Mouse (Mus musculus): ENCODE results near the gene Jhy.

Jhy gene

DNA sequence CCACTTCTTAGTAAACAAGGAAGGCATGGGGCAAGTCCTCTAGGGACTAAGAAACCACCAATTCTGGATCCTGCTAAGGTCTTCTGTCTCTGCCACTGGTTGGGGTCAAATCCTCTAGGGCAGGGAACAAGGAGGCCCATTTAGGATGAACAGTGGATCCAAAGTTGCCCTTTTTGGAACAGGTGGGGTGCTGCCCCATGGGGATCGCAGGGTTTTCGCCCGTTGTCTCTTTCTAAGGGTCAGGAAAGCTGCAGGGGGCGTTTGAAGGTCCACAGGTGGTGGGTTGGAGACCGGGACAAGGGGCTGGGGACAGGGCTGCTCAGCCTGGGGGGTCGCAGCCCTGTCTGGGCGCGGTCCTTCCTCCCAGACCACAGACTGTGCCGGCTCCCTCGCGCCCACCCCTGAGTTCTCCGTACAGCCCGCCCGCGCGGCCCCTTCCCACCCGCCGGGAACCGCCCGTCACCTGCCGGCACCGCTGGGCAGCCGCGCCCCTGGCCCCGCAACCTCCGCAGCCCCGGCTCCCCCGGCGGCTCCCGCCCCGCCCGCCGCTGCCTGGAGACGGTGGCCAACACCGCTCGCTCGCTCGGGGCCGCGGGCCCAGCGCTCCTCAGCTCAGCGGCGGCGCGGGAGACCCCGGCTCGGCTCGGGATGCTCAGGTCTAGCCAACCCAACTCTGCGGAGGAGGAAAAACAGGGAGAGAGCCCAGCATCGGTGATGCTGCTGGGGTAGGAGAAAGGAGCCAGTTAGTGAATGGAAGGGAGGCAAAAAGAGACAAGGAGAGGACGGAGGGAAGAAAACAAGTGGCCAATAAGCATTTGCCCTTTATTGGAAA lies at the start of gene Jhy:
Gene Jhy, minus strand, starts transcription at position 533 of the 832 bp plus-strand sequence.
- DNase-seq (ENCODE audit: low read depth, low spot score): no peak

DNA sequence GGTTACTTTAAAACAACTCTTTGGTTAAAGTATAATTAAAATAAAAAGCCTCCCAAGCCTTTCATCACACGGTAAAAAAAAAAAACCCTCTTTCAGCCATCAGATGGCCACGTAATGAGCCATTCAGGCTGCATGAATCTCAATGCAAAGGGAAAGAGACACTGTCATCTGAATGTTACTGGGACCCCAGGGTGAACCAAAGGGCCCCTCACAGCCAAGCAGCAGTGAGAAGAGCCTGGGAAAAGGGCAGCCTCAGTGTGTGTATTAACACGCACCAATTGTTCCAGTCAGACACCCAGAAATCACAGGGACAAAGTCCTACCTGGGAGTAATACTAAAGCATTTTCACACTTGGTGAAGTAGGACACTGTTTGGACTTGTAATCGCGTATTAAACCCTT lies 48.5 kb upstream of the Jhy start:
- no peak for DNase-seq (ENCODE audit: low read depth, low spot score)

DNA sequence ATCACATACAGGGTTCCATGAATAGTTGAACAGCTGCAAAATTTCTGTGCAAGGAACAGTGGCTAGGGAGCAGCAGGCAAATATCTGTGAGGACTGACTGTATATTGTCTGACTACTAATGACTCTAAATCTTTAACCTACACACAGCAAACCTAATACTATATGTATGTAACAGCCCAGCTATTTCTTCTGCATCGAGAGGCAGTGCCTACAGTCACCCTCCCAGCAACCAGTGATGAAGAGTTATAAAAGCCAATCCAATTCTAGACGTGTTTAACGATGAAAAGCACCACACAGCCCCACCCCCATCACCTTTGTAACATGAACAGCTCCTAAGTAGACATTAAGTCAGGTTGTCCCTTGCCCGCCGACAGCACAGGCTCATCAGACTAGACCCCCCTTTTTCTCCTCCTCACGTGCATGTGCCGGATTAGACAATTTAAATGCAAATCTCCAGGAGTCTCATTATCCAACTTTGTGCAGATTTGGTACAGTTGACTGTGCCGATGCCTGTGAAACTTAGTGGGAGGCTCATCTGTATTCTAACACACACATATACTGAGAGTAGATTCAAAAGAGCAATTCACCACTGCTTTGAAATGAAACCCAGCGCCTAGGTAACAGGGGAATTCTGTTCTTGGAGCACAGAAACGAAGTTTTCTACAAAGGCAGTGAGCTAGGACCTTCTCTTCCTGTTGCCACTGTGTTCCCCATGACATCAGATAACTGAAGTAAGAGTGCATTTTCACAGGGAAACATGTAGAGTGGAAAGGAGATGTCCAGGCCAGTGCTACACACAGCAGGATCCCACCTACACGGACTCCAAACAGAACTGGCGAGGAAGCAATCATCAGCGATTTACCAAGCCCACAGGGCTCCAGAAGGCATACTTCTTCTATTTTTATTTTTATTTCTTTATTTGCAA lies 47.9 kb upstream of the Jhy start:
- DNase-seq (ENCODE audit: low read depth, low spot score): peak; percentile 55

DNA sequence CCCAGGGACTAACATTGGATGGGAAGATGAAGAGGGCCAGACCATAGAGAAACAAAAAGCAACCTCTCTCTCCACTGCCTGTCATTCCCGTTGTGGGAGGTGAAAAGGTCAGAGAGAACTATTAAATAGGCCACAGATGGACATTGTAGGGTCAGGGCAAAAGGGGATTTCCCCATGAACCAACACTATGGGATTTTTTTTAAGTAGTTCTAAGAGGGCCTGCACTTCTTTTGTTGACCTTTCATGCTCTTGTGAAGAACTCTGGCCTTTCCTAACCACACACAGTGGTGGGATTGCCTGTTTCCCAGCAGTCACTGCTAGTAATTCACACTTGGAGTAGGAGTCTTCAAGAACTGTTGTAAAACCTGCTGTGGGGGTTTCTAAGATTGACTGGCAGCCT lies 43.9 kb upstream of the Jhy start:
- no peak for DNase-seq (ENCODE audit: low read depth, low spot score)

DNA sequence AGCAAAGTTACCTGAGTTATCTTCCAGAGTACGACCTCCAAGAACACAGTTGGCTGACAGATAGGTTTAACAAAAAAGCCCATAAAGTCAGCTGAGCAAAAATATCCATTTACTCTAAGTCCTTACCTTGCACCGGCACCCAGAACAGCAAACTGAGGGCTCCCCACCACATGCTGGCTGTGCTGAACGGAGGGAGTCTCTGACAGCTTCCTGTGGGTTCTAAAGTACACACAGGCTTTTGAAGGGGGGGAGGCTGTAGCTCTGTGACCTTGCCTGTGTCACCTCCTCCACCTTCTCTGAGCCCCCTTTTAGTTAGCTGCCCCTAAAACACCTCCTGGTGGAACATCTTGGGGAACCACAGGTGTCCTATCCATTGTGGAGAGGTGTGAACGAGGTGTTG lies 40.5 kb upstream of the Jhy start, which contains the start of gene Crtam:
Gene Crtam, minus strand, starts transcription at position 214 of the 400 bp plus-strand sequence.
- DNase-seq (ENCODE audit: low read depth, low spot score): no peak

DNA sequence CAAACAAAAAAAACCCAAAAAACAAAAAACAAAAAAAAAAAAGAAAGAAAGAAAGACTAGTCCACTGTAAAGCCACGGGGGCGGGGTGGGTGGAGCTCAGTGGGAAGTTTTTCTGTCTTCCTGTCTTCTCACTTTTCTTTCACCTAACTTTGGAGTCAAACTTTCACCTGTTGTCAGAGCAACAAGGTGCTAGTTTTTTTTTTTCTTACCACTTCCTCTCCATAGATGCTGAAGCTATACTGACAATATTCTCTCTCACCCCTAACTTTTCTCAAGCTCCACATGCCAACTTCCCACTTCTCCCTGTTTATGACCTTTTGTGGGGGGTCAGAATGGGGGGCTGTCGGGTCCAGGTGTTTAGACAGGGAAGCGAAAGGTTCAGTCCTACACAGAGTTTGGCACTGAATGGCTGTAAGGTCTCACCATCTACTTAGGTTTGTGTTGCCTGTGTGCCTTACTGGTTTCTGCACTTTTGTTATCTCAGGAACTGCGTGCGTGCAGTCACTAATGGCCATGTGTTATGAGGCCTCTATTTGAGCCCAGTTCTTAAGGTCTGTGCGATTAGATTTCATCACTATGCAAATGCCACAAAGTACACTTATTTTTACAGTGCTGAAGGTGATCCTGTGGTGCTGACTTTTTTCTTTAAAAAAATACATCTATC lies 33.3 kb upstream of the Jhy start:
- DNase-seq (ENCODE audit: low read depth, low spot score): no peak

DNA sequence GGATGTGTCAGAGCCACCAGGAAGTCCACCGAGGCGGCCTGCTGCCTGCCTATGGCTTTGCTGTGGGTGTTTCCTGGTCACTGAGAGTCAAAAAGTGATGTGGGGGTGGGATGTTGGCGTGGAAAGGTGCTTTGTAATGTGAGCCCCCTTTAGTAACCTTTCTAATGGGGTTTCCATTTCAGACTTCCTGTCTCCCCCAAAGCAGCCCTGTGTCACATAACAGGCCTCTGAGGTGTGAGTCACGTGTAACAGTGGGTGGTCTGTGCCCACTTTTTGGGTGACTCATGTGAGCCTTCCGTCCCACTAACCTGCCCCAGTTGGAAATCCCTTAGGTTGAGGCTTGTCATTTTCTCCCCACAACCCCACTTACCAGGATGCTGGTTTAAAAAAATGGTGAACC lies 30.2 kb upstream of the Jhy start:
- DNase-seq (ENCODE audit: low read depth, low spot score): no peak

DNA sequence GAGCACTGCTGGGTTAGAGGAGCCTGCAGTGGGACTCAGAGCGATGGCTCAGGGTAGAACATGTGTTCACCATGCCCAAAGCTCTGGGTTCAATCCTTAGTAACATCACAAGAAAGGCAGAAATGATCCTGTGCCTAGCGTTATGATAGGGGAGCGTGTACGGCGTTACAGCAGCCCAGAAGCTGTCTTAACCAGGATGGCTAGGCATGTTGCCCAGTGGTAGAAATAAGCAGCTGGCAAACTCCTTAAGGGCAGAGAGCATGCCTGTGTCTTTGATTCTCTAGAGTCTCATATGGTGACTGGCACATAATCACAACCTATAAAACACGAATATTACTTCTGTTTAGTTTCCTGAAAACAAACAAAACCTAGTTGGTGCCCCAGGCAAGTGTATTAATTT lies 27.6 kb upstream of the Jhy start:
- DNase-seq (ENCODE audit: low read depth, low spot score): no peak

DNA sequence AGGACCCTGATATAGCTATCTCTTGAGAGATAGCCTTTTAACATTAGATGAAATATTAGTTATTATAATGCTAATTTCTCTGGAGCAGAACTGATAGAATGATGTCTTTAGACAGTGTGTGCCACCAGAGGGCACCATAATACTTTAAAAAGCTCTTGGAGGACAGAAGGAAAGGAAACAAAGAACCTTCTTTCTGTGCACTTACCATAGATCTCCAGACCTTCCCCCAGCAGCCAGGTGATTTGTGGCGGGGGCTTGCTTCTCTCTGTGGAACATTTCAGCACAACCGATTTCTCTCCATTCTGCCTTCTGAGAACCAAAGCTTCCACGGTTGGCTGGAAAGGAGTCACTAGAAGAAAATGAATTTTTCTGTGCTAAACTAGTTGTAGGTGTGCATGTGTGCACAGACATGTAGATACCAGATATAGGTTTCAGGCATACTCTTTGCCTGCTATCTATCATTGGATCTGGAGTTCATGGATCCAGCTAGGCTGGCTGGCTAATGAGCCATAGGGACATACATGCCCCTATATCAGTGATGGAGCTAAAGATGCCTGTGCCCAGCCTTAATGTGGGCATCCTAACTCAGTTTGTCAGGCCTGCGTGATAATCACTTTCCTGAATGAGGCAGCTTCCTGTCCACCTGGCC lies 26.1 kb upstream of the Jhy start:
- DNase-seq (ENCODE audit: low read depth, low spot score): no peak

DNA sequence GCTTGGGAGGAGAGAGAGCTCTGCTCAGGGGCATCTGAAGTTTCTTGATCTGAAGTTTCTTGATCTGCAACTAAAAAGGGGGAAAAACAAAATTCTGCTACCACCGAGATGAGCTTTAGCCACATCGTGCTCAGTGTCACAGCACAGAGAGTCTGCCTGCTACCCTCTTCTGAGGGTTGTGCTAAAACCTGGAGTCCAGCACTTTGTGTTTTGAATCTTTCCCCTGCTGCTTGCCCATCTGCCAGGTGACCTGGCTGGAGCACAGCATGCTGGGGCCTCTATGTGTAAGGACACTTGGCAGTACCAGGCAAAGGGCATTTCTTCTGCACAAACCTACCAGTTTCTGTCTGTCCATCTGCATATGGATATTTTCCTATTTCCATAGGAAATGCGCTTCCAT lies 20.4 kb upstream of the Jhy start:
- DNase-seq (ENCODE audit: low read depth, low spot score): no peak

DNA sequence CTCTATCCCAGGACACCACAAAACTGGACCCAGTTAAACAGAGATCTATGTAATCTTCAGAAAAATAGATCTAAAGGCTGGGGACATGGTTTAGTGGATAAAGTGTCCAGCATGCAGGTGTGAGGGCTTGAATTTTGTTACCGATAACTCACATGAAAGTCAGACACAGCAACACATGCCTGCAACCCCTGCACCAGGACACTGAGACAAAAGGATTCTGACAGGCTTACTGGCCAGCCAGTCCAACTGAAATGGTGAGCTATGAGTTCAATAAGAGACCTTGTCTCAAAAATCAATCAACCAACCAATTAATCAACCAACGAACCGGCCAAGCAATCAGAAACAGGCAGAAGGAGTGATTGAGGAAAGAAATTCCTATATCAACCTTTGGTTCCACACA lies 19.8 kb upstream of the Jhy start:
- no peak for DNase-seq (ENCODE audit: low read depth, low spot score)

DNA sequence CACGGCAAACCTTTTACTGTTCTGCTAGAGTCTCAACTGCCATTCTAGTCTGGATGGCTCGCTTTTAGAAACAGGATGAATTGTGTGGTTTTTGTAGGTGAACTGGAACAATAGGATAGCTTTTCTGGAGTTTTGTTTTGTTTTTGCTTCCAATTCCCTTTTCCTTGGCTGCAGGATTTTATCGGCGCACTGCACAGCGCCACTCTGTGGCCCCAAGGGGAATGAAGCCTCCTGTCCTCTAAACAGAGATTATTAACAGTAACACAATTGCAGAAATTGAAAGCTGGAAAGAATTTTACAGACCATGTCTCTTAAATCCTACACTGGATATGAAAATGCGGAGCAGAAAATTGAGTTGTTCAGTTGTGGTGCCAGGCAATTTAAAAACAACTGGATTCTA lies 18.6 kb upstream of the Jhy start:
- DNase-seq (ENCODE audit: low read depth, low spot score): no peak

DNA sequence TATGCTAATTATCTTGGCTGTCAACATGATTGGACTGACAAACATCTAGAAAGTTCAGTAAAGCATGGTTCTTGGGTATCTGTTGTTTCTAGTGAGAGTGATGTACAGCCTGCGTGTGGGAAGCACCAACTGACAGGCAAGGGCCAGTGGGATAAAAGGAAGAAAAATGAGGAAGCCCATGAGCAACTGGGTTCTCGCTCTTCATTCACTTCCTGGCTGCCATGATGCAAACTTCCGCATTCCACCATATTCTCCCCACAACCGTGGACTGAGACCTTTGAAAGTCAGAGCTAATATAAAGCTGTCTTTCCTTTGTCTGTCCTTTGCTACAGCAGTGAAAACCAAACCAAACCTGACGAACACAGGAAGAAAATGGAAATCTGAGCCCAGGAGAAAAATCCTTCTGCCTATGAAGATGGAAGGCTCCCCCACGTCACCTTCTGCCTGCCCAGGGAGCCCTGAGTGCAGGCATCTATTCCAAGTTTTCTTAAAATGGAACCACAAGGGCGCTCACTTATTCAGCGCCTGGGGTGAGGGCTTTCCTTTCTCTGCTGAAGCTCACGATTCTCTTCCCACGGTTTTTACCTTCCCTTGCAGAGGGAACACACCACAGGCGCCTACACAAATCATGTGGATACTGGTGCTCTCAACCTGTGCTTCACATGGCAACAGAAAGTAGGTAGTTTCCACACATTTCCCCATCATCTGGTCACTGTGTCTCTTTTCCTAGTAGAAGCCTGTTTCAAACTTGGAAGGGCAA lies 10.3 kb upstream of the Jhy start:
- DNase-seq (ENCODE audit: low read depth, low spot score): peak; percentile 48

DNA sequence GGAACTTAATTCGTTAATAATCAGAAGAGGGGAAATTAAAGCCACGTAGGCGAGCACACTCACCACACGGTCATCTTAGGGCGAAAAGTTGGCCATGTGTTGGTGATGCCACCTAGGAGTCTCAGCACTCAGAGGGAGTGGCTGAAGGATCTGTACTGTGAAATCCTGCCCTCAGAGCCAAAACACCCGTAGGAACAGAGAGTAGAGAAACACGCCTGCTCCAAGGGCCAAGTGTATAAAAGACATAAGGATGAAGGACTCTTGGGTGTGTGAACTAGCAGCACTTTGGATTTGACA lies 448 bp upstream of the Jhy start:
- no peak for DNase-seq (ENCODE audit: low read depth, low spot score)

DNA sequence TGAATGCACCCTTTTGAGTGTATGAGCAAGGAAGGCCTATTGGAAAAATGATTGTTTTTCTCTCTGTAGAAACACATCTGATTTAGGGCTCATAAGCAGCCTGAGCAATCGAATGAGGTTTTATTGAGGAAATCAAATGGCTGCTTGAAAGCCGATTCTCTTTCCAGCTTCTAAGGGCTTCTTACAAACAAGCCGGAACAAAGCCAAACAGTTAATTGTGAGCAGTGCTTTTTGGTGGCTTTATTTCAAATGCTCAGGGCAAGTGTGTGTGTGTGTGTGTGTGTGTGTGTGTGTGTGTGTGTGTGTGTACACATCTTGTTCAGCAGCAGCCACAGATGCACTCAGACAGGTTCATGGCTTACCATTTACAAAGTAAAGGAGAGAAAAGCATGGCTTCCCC lies 2.5 kb downstream of the Jhy start:
- DNase-seq (ENCODE audit: low read depth, low spot score): no peak

DNA sequence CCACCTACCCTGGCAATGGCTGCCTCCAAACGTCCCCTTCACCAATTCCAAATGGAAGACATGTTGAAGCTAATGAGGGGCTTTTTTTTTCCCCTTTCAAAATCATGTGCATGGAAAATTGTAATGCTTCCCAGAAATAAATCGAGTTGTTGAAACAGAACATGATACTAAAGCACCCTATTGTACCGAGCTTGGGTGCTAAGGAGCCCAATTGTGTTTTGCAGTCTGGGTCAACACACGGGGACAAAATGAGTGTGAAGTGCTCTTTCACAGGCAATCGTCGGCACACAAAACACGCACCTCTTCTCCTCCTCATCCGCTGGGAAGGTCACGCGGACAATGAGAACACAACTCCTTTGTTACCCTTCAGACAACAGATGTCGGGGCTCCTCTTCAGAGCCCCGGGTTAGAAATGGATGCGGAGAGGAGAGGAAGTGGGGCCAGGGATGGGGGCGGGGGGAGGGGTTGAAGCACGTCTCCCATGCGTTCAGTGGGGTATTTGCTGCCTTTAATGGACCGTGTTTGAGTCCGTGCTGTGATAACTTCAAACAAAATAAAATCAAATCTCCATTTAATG lies 14.8 kb downstream of the Jhy start:
- no peak for DNase-seq (ENCODE audit: low read depth, low spot score)

DNA sequence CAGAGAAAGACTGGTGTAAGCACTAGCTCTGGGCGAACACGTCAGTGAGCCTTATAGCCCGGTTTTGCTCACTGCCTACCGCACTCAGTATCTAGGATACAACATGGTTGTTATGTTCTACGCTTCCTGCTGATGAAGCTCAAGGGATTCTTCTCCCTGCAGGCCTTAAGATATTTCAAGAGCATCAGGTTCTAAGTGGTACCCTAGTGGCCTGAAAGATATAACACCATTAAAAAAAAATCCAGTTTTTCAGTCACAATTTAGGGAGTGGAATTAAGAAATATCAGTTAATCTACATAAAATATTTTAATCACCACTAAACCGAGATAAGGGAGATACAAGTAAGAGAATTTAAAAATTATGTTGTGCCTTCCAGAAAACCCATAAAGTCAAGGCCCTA lies 15.4 kb downstream of the Jhy start:
- no peak for DNase-seq (ENCODE audit: low read depth, low spot score)

DNA sequence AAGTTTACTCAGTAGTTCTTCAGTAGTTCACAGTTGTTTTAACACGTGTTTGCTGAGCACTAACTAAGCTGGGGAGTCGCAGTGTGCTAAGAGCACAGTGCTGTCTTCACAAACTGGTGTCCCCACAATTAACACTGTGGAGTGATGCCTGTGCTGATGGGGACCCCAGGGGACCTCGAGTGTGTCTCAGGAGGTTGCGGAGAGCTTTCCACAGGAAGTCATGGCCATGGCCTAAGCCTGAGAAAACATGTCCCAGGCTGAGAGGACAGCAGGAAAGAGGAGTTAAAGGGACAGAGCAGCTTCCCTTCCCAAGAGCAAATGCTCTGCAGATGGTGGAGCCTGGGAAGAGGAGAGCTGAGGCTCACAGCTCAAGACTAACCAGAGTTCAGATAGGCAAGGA lies 16.8 kb downstream of the Jhy start:
- DNase-seq (ENCODE audit: low read depth, low spot score): no peak

DNA sequence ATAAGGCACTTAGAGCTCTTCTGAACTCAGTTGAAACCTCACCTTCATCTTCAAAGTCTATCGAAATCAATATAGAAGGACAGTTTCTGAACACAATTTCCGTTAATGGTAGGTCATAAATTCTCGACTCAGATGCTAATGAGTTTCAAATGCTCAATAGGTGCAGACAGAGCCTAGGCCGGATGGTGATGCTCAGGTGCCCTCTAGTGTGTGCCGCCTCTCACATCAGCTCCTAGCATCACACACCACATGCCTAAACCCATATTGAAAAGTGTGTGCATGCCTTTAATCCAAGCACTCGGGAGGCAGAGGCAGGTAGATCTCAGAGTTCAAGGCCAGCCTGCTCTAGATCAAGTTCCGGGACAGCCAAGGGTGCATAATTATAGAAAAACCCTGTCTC lies 26.5 kb downstream of the Jhy start:
- no peak for DNase-seq (ENCODE audit: low read depth, low spot score)

DNA sequence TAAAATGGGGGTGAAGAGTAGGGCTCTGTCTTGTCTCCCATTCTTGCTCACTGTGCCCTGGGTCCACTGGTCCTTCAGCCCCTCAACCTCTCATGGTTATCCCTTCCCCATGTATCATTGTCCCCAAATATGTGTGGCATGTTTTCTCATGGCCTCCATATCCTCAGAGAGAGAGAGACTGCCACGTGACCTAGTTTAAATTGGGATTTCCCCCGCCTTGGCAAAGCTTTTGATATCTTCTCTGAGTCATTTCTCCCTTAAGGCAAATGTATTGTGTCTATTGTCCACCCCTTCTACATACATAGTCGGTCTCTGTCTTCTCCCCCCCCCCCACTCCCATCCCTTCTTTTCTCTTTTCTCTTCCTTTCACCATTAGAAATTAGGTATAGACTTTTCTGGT lies 30.6 kb downstream of the Jhy start:
- no peak for DNase-seq (ENCODE audit: low read depth, low spot score)

Data from telencephalon, adult 2 months (tissue).